Mouse (Mus musculus): ENCODE measurements around the gene Ehf. TPM values are rescaled to one million over a fixed set of nuclear protein-coding genes. Genes with fewer than 3 reads are reported as not detected.

Ehf gene
- polyA plus RNA-seq, 1 experiment from 2014 or later, result 0.09 TPM

DNA sequence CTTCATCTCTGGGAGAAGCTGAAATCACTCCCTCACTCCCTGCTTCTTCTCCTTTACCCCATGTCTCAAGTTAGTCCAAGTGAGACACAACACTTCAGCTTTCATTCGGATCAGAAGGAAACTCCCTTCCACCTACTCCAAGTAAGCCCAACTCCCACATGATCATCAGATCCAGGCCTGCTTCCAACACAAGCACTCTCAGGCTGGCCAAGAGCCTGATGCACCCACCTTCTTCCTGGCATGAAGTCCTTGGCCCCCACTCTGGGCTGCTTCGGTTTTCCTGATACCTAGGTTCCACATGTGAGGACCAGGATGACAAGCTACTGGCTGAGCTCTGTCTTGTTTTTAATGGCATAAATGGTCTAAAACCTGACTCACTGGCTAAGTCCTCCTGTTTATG lies 28.3 kb downstream of the Ehf start:
- H3K27me3 ChIP-seq (replicated peaks; ENCODE audit: control insufficient read depth, insufficient read depth, low read length), result no peaks in the 10 kb centered on the region
- 88% methylated on average over 2 of the region's 2 CpGs for WGBS
- DNase-seq (ENCODE audit: low spot score) (no peak), ATAC-seq (no peak)
- no peak overlapping the region for H3K4me3 ChIP-seq (ENCODE audit: low read depth, low read length)
- no peak overlapping the region for H3K4me2 ChIP-seq (ENCODE audit: low read length)
- no peaks in the 10 kb centered on the region for H3K36me3 ChIP-seq (ENCODE audit: control insufficient read depth, insufficient read depth, low read length)
- H3K9me3 ChIP-seq (replicated peaks; ENCODE audit: control insufficient read depth, low read length), result no peaks in the 10 kb centered on the region
- H3K4me1 ChIP-seq (ENCODE audit: control insufficient read depth, insufficient read depth, low read length), result no peaks in the 10 kb centered on the region
- no peak overlapping the region for H3K9ac ChIP-seq (ENCODE audit: low read length)
- no peak overlapping the region for H3K27ac ChIP-seq (ENCODE audit: low read depth, low read length)

DNA sequence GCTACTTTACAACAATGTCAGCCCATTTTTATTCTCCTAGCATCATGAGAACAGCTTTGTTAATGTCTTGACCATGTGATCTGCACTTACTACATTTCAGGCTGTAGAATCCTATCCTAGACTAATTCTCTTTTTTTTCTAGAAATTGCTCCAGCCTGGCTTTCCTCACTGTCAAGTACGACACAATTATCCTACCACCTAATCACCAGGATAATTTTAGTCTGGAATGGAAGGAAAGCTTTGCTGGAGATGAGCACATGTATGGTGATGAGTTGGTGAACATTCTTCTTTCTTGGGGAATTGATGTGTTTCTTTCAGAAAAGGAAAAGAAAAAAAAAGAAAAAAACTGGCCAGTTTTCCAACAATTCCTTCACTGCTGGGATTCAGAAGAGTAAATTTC lies 28.8 kb downstream of the Ehf start:
- Histone ChIP-seq H3K9ac (ENCODE audit: low read length) (no peak overlapping the region), H3K36me3 (ENCODE audit: control insufficient read depth, insufficient read depth, low read length) (no peaks in the 10 kb centered on the region), H3K27ac (ENCODE audit: low read depth, low read length) (no peak overlapping the region), H3K4me3 (ENCODE audit: low read depth, low read length) (no peak overlapping the region), H3K4me1 (ENCODE audit: control insufficient read depth, insufficient read depth, low read length) (no peaks in the 10 kb centered on the region), H3K27me3 (replicated peaks; ENCODE audit: control insufficient read depth, insufficient read depth, low read length) (no peaks in the 10 kb centered on the region), H3K9me3 (replicated peaks; ENCODE audit: control insufficient read depth, low read length) (no peaks in the 10 kb centered on the region), H3K4me2 (ENCODE audit: low read length) (no peak overlapping the region)
- DNase-seq (ENCODE audit: low spot score), result no peak
- 74% methylated on average over 1 of the region's 1 CpGs for WGBS
- no peak for ATAC-seq

DNA sequence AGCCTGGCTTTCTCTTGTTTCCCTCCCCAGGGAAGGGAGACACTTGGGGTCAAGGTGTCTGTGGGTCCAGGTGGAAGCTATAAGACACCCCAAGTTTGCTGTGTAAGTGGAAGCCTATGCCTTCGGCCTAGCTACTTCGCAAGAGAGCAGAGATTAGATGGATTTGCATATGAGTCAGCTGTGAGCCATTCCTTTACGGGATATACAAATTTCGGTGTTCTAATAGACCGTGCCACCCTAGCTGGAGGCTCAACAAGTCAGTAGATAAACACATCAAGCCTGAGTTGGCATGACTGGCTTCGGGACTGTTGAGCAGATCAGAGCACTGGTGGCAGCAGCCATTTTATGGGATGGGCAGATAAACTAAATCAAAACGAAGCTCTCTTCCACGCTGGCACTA lies 31.6 kb downstream of the Ehf start:
- H3K4me1 ChIP-seq (ENCODE audit: control insufficient read depth, insufficient read depth, low read length), result no peaks in the 10 kb centered on the region
- H3K27ac ChIP-seq (ENCODE audit: low read depth, low read length), result no peak overlapping the region
- no peak for DNase-seq (ENCODE audit: low spot score)
- H3K9me3 ChIP-seq (replicated peaks; ENCODE audit: control insufficient read depth, low read length), result no peaks in the 10 kb centered on the region
- H3K4me3 ChIP-seq (ENCODE audit: low read depth, low read length), result no peak overlapping the region
- H3K27me3 ChIP-seq (replicated peaks; ENCODE audit: control insufficient read depth, insufficient read depth, low read length), result no peaks in the 10 kb centered on the region
- H3K4me2 ChIP-seq (ENCODE audit: low read length), result no peak overlapping the region
- no peaks in the 10 kb centered on the region for H3K36me3 ChIP-seq (ENCODE audit: control insufficient read depth, insufficient read depth, low read length)
- WGBS, result 90% methylated on average over 8 of the region's 8 CpGs
- H3K9ac ChIP-seq (ENCODE audit: low read length), result no peak overlapping the region
- no peak for ATAC-seq

DNA sequence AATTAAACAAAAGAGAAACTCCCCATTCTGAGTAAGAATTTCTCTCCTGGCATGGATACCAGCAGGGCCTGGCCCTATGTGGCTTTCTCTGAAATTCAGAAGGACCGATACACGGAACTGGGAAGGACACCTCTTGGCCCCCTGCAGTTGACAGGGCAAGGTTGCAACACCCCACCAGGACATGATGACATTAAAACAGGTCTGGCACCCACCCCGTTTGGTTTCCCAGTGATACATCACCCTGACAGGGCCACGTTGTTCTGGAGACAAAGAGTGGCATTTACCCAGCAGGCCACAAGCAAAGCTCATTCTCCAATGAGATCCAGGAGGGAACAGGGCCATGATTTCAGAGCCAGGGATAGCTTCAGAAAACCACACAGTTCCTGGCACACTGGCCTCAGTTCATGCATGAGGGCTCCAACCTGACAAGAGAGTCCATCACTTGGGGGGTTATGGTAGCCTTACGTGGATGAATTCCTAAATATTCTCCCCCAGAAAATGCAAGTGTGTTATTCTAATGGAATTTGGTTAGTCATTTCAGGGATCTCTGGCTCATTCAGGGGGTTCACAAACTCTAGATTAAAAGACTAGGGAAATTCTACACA lies 32.4 kb downstream of the Ehf start:
- no peak for ATAC-seq
- WGBS, result 84% methylated on average over 5 of the region's 5 CpGs
- Histone ChIP-seq H3K27ac (ENCODE audit: low read depth, low read length) (no peak overlapping the region), H3K4me2 (ENCODE audit: low read length) (no peak overlapping the region), H3K9ac (ENCODE audit: low read length) (no peak overlapping the region), H3K4me1 (ENCODE audit: control insufficient read depth, insufficient read depth, low read length) (no peaks in the 10 kb centered on the region), H3K36me3 (ENCODE audit: control insufficient read depth, insufficient read depth, low read length) (no peaks in the 10 kb centered on the region), H3K9me3 (replicated peaks; ENCODE audit: control insufficient read depth, low read length) (no peaks in the 10 kb centered on the region), H3K27me3 (replicated peaks; ENCODE audit: control insufficient read depth, insufficient read depth, low read length) (no peaks in the 10 kb centered on the region), H3K4me3 (ENCODE audit: low read depth, low read length) (no peak overlapping the region)
- no peak for DNase-seq (ENCODE audit: low spot score)

DNA sequence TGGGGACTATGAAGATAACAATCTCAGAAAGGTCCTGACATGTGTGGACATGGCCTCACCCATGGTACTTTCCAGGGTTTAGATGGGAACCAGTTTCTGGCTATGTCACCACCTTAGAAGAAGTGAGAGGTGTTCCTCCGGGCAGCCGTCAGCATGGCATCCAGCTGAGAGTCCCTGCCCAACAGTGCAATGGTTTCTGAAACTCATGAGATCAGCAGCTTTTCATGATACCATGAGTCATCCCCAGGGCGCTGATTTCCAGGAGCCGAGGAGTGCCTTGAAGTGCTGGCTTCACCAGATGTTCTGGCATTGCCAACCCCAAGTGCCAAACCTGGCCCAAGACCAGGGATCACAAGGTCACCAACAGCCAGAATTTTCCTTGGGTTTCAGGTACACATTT lies 64.0 kb downstream of the Ehf start:
- H3K9me3 ChIP-seq (replicated peaks; ENCODE audit: control insufficient read depth, low read length), result no peaks in the 10 kb centered on the region
- no peak overlapping the region for H3K4me3 ChIP-seq (ENCODE audit: low read depth, low read length)
- no peak overlapping the region for H3K9ac ChIP-seq (ENCODE audit: low read length)
- no peak for ATAC-seq
- DNase-seq (ENCODE audit: low spot score), result no peak
- H3K4me2 ChIP-seq (ENCODE audit: low read length), result no peak overlapping the region
- WGBS, result 91% methylated on average over 4 of the region's 4 CpGs
- H3K27me3 ChIP-seq (replicated peaks; ENCODE audit: control insufficient read depth, insufficient read depth, low read length), result no peaks in the 10 kb centered on the region
- H3K27ac ChIP-seq (ENCODE audit: low read depth, low read length), result no peak overlapping the region
- no peaks in the 10 kb centered on the region for H3K4me1 ChIP-seq (ENCODE audit: control insufficient read depth, insufficient read depth, low read length)
- H3K36me3 ChIP-seq (ENCODE audit: control insufficient read depth, insufficient read depth, low read length), result no peaks in the 10 kb centered on the region

DNA sequence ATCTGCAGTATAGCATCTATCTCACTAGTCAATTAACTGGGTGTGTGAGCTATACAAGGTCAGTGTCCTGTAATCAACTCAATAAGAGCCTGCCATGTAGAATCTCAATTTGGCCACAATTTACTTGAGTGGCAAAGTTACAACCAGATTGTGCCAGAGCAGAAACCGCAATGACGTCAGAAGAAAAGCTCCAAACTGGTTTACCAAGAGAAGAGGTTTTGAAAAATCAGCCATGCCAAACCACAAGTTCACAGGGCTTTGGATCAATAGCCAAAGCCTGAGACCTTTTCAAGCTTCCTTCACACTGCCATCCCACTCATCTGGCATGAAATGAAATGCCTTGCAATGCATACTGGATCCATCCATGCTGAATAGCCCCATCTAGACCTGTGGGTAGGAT lies 76.3 kb downstream of the Ehf start:
- Histone ChIP-seq H3K9ac (ENCODE audit: low read length) (no peak overlapping the region), H3K27me3 (replicated peaks; ENCODE audit: control insufficient read depth, insufficient read depth, low read length) (no peaks in the 10 kb centered on the region), H3K27ac (ENCODE audit: low read depth, low read length) (no peak overlapping the region), H3K4me1 (ENCODE audit: control insufficient read depth, insufficient read depth, low read length) (no peaks in the 10 kb centered on the region), H3K9me3 (replicated peaks; ENCODE audit: control insufficient read depth, low read length) (no peaks in the 10 kb centered on the region), H3K36me3 (ENCODE audit: control insufficient read depth, insufficient read depth, low read length) (no peaks in the 10 kb centered on the region), H3K4me2 (ENCODE audit: low read length) (no peak overlapping the region), H3K4me3 (ENCODE audit: low read depth, low read length) (no peak overlapping the region)
- DNase-seq (ENCODE audit: low spot score) (no peak), ATAC-seq (no peak)
- WGBS, result 89% methylated on average over 2 of the region's 2 CpGs

DNA sequence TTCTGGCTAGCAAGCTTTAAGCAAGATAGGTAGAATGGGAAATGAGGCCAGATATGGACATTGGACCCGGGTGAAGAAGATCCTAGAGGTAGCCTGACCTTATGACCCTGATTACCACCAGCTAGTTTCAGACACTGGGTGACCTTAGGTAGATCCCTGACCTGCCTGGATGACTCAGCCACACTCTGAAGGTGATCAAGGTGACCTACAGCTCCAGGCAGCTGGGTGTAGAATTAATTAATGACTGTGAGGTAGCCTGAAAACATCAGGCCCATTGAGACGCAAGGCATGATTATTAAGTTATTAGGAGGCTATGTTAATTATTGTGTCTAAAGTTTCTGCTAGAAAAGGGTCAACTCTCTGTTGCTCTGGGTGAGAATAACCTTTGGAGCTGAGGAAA lies 82.2 kb downstream of the Ehf start:
- no peaks in the 10 kb centered on the region for H3K36me3 ChIP-seq (ENCODE audit: control insufficient read depth, insufficient read depth, low read length)
- WGBS, result 86% methylated on average over 2 of the region's 2 CpGs
- no peak overlapping the region for H3K27ac ChIP-seq (ENCODE audit: low read depth, low read length)
- H3K9ac ChIP-seq (ENCODE audit: low read length), result no peak overlapping the region
- no peaks in the 10 kb centered on the region for H3K4me1 ChIP-seq (ENCODE audit: control insufficient read depth, insufficient read depth, low read length)
- H3K27me3 ChIP-seq (replicated peaks; ENCODE audit: control insufficient read depth, insufficient read depth, low read length), result no peaks in the 10 kb centered on the region
- no peak for DNase-seq (ENCODE audit: low spot score)
- no peak overlapping the region for H3K4me2 ChIP-seq (ENCODE audit: low read length)
- no peak for ATAC-seq
- no peaks in the 10 kb centered on the region for H3K9me3 ChIP-seq (replicated peaks; ENCODE audit: control insufficient read depth, low read length)
- H3K4me3 ChIP-seq (ENCODE audit: low read depth, low read length), result no peak overlapping the region

DNA sequence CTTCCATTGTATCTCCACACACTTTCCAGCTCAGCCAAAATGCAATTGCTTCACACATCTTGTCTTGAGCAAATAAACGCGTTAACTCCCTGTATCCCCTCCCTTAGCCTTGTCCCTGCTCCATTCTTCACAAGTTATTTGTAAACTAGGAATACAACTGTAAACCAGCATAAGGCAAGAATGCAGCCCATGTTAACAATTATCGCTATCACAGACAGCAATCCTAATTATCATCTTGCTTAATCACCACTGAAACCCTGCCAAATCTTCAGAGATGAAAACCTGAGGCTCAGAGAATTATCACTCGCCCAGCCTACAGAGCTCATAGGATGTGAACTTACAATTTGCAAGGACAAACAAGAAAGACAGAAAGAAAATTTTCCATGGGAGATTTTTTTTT lies 84.8 kb downstream of the Ehf start:
- H3K4me1 ChIP-seq (ENCODE audit: control insufficient read depth, insufficient read depth, low read length), result no peaks in the 10 kb centered on the region
- no peaks in the 10 kb centered on the region for H3K27me3 ChIP-seq (replicated peaks; ENCODE audit: control insufficient read depth, insufficient read depth, low read length)
- H3K27ac ChIP-seq (ENCODE audit: low read depth, low read length), result no peak overlapping the region
- WGBS, result 55% methylated on average over 4 of the region's 4 CpGs
- H3K4me2 ChIP-seq (ENCODE audit: low read length), result no peak overlapping the region
- DNase-seq (ENCODE audit: low spot score) (peak; percentile 76), ATAC-seq (no peak)
- H3K9me3 ChIP-seq (replicated peaks; ENCODE audit: control insufficient read depth, low read length), result no peaks in the 10 kb centered on the region
- no peak overlapping the region for H3K9ac ChIP-seq (ENCODE audit: low read length)
- H3K4me3 ChIP-seq (ENCODE audit: low read depth, low read length), result no peak overlapping the region
- no peaks in the 10 kb centered on the region for H3K36me3 ChIP-seq (ENCODE audit: control insufficient read depth, insufficient read depth, low read length)

DNA sequence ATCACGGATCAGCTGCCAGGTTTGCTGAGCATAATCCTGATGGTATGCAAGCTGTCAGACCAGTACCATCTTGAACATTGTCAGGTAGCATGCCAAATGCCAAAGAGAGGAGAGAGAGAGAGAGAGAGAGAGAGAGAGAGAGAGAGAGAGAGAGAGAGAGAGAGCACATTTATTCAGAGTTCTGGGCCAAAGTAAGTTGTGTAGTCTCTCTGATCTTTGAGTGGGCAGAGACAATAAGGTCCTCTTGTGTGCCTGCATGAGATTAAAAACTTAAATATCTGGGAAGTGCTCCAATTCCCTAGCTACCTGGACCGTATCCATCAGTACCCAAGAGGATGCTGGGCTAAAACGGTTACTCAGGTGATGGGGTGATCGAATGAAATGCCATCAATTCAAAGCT lies 87.3 kb downstream of the Ehf start:
- WGBS, result 82% methylated on average over 4 of the region's 4 CpGs
- H3K9me3 ChIP-seq (replicated peaks; ENCODE audit: control insufficient read depth, low read length), result no peaks in the 10 kb centered on the region
- ATAC-seq, result no peak
- H3K9ac ChIP-seq (ENCODE audit: low read length), result no peak overlapping the region
- H3K4me2 ChIP-seq (ENCODE audit: low read length), result no peak overlapping the region
- H3K4me3 ChIP-seq (ENCODE audit: low read depth, low read length), result no peak overlapping the region
- peak; percentile 15 for DNase-seq (ENCODE audit: low spot score)
- H3K27me3 ChIP-seq (replicated peaks; ENCODE audit: control insufficient read depth, insufficient read depth, low read length), result no peaks in the 10 kb centered on the region
- H3K4me1 ChIP-seq (ENCODE audit: control insufficient read depth, insufficient read depth, low read length), result no peaks in the 10 kb centered on the region
- no peaks in the 10 kb centered on the region for H3K36me3 ChIP-seq (ENCODE audit: control insufficient read depth, insufficient read depth, low read length)
- no peak overlapping the region for H3K27ac ChIP-seq (ENCODE audit: low read depth, low read length)

All from forebrain, embryonic 14.5 days (tissue).